Mouse (Mus musculus) myocyte (in vitro differentiated cells): ENCODE results near the gene Mrps27. TPM values are rescaled to one million over a fixed set of nuclear protein-coding genes. Genes with fewer than 3 reads are reported as not detected.
A peak's percentile ranks its signal among the peaks of the same experiment; 100 is the strongest.

ENCODE experiments used
- H3K27me3 ChIP-seq: one replicate; pipeline ENCODE4 v1.6.1; 2011; ENCODE audit not compliant: control insufficient read depth, insufficient read depth, insufficient read length
- H3K36me3 ChIP-seq: one replicate; pipeline ENCODE4 v1.6.1; 2011; ENCODE audit not compliant: control insufficient read depth, insufficient read depth
- H3K4me2 ChIP-seq: one replicate; pipeline ENCODE4 v1.6.1; 2011; ENCODE audit warnings: low read depth, control low read depth
- H3K4me3 ChIP-seq: one replicate; pipeline ENCODE4 v1.5.1; 2011; ENCODE audit warnings: mild to moderate bottlenecking, control low read depth, moderate library complexity
- H3K79me2 ChIP-seq: one replicate; pipeline ENCODE4 v1.6.1; 2011; ENCODE audit not compliant: control insufficient read depth, insufficient read depth
- H3ac ChIP-seq: one replicate; pipeline ENCODE4 v1.6.1; 2011; ENCODE audit not compliant: control insufficient read depth, insufficient read length
- CEBPB ChIP-seq: IDR thresholded peaks from 2 replicates; pipeline ENCODE4 v1.6.1; 2011; ENCODE audit warnings: mild to moderate bottlenecking, moderate library complexity; ENCODE audit not compliant: poor library complexity, insufficient read depth, severe bottlenecking
- E2F4 ChIP-seq: IDR thresholded peaks from one replicate; pipeline ENCODE4 v1.6.1; 2011; ENCODE audit warnings: mild to moderate bottlenecking, control low read depth, moderate library complexity; ENCODE audit not compliant: insufficient read depth
- MAX ChIP-seq: IDR thresholded peaks from one replicate; pipeline ENCODE4 v1.6.1; 2011; ENCODE audit warnings: low read depth, mild to moderate bottlenecking, control low read depth
- MYOD1 ChIP-seq, 3 experiments: IDR thresholded peaks; one replicate each; pipeline ENCODE4 v1.6.1; 2011; ENCODE audit warnings: control low read depth in 2 of 3, low read depth in 2 of 3, mild to moderate bottlenecking in 2 of 3, moderate library complexity in 1 of 3; ENCODE audit not compliant: insufficient read length in 2 of 3, control insufficient read depth in 1 of 3
- MYOG ChIP-seq, 3 experiments: IDR thresholded peaks; one replicate each; pipeline ENCODE4 v1.6.1; 2011; ENCODE audit warnings: control low read depth in 2 of 3, low read depth in 2 of 3, mild to moderate bottlenecking in 2 of 3; ENCODE audit not compliant: insufficient read length in 2 of 3, control insufficient read depth in 1 of 3, insufficient read depth in 1 of 3
- POLR2A ChIP-seq: IDR thresholded peaks from one replicate; pipeline ENCODE4 v1.6.1; 2011; ENCODE audit warnings: low read depth, mild to moderate bottlenecking, control low read depth, moderate library complexity; ENCODE audit not compliant: insufficient read length
- POLR2AphosphoS2 ChIP-seq: IDR thresholded peaks from one replicate; pipeline ENCODE4 v1.6.1; 2011; ENCODE audit warnings: low read depth, control low read depth; ENCODE audit not compliant: insufficient read length
- REST ChIP-seq: IDR thresholded peaks from one replicate; pipeline ENCODE4 v1.6.1; 2011; ENCODE audit warnings: mild to moderate bottlenecking, control low read depth, moderate library complexity; ENCODE audit not compliant: insufficient read depth, insufficient read length
- SRF ChIP-seq: IDR thresholded peaks from one replicate; pipeline ENCODE4 v1.6.1; 2011; ENCODE audit warnings: low read depth; ENCODE audit not compliant: control insufficient read depth, insufficient read length
- TCF12 ChIP-seq: IDR thresholded peaks from one replicate; pipeline ENCODE4 v1.6.1; 2011; ENCODE audit warnings: mild to moderate bottlenecking, control low read depth; ENCODE audit not compliant: poor library complexity, insufficient read depth, severe bottlenecking
- TCF3 ChIP-seq: IDR thresholded peaks from one replicate; pipeline ENCODE4 v1.6.1; 2011; ENCODE audit warnings: low read depth, control low read depth; ENCODE audit not compliant: insufficient read length
- USF1 ChIP-seq: IDR thresholded peaks from one replicate; pipeline ENCODE4 v1.6.1; 2011; ENCODE audit warnings: low read depth, mild to moderate bottlenecking, control low read depth, moderate library complexity
- polyA plus RNA-seq: library from polyadenylated mRNA; unstranded; fragments of >200 nt; fragmentation: generic; extraction: Trizol; gene quantifications from one replicate; pipeline ENCODE4 v1.2.1, GENCODE M21; 2012; ENCODE audit warnings: missing spikeins

Mrps27 gene
- polyA plus RNA-seq, 1 experiment = 34.2 TPM

DNA sequence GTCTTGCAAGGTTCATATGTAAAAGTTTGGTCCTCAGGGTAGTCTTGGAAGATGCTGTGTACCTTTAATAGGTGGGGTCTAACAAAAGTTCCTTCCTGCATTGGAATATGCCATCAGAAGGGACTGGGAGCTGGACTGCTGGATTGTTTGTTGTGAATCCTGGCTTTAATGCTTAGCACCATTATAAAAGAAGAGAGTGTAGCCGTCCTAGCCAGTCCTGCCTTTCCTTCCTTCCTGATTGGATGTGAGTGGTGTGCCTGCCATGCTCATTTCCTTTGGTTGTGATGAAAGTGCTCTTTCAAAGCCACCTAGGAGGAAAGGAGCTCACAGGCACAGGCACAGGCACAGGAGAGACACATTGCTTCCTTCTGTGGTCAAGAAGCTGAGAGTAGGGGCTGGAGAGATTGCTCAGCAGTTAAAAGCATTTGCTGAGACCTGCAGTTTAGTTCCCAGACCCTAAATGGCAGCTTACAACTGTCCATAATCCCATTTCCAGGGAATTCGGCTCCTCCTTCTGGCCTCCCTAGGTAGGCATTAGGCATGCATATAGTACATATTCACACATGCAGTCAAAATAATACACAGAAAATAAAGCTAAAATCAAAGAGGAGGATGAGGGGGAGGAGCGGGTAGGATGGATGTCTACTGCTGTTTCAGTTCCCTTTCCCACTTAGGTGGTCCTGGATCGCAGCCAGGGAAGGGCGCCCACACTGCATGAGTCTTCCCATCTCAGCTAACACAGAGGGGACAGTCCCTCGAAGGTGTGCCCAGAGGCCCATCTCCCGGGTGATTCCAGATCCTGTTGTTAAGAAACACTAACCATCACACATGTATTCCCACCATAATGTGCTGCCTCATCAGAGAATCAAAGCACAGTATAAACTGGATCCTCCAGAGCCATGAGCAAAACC lies 43.6 kb downstream of the Mrps27 start:
- no peak overlapping the region for H3K4me3 ChIP-seq
- H3K79me2 ChIP-seq = peaks cover 3% of the 10 kb centered on the region
- no peak overlapping the region for H3K4me2 ChIP-seq
- H3ac ChIP-seq = no peak overlapping the region
- TF ChIP-seq TCF3 = no peak
- no peak for TF ChIP-seq REST
- TF ChIP-seq USF1 = no peak
- no peak for TF ChIP-seq E2F4
- no peak for TF ChIP-seq MYOD1 (IDR thresholded peaks at IDR 0.05; ENCODE audit: control insufficient read depth in 1 of 3, insufficient read length in 2 of 3, low read depth in 2 of 3)
- no peak for TF ChIP-seq MYOG (IDR thresholded peaks at IDR 0.05; ENCODE audit: control insufficient read depth in 1 of 3, insufficient read depth in 1 of 3, insufficient read length in 2 of 3, low read depth in 2 of 3)
- TF ChIP-seq MAX = no peak
- no peak for TF ChIP-seq POLR2AphosphoS2
- TF ChIP-seq TCF12 = no peak
- TF ChIP-seq POLR2A = no peak
- no peak for TF ChIP-seq CEBPB
- no peak for TF ChIP-seq SRF
- no peaks in the 10 kb centered on the region for H3K36me3 ChIP-seq
- H3K27me3 ChIP-seq = no peaks in the 10 kb centered on the region

DNA sequence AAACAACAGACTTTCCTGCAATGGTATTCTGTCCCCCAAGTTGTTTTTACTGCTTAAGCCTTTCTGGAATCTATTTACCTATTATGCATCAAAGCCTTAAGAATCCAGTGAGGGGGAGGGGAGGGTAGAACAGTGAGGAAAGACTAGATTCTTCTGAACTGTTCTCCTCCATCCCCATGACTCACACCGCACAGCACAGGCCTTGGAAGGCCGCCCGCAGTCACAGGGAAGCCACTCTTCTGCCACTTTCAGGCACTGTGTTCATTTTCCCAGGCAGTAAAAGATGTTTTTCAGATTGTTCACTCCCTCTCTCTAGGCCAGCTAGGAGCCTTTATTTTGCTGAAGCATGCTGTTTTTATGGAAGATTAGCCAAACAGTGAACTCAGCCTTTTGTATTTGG lies 46.8 kb downstream of the Mrps27 start:
- Histone ChIP-seq H3K36me3 (no peaks in the 10 kb centered on the region), H3ac (no peak overlapping the region), H3K4me3 (no peak overlapping the region), H3K4me2 (peak overlapping the region; percentile 69), H3K79me2 (peaks cover 3% of the 10 kb centered on the region), H3K27me3 (no peaks in the 10 kb centered on the region)
- TF ChIP-seq TCF3 (no peak), USF1 (no peak), POLR2AphosphoS2 (no peak), POLR2A (no peak), CEBPB (no peak), MYOD1 (IDR thresholded peaks at IDR 0.05; ENCODE audit: control insufficient read depth in 1 of 3, insufficient read length in 2 of 3, low read depth in 2 of 3) (no peak), SRF (no peak), E2F4 (no peak)

DNA sequence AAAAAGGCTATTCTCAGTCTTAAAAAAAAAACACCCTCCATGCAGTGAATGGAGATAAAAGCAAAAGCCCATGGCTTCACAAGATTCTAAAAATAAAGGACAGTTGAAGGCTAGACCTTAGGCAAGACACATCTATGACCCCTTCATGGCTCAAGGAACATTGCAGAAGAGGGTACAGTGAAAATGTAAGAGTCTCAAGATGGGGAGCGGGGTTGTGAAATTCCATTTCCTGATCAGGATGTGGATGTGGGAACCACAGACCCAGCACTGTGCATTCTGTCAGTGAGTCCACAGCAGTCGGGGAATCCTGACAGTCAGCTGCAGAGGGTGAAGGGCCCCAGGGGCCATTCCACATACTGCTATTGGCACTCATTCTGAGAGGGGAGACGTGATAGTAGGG lies 48.5 kb downstream of the Mrps27 start:
- TF ChIP-seq TCF3 (no peak), MAX (no peak), MYOG (IDR thresholded peaks at IDR 0.05; ENCODE audit: control insufficient read depth in 1 of 3, insufficient read depth in 1 of 3, insufficient read length in 2 of 3, low read depth in 2 of 3) (no peak), USF1 (no peak), MYOD1 (IDR thresholded peaks at IDR 0.05; ENCODE audit: control insufficient read depth in 1 of 3, insufficient read length in 2 of 3, low read depth in 2 of 3) (no peak), TCF12 (no peak), SRF (no peak), REST (no peak), CEBPB (no peak), POLR2A (no peak), POLR2AphosphoS2 (no peak), E2F4 (no peak)
- no peak overlapping the region for H3K4me3 ChIP-seq
- H3K4me2 ChIP-seq = no peak overlapping the region
- H3K36me3 ChIP-seq = no peaks in the 10 kb centered on the region
- H3ac ChIP-seq = no peak overlapping the region
- H3K79me2 ChIP-seq = peaks cover 3% of the 10 kb centered on the region
- no peaks in the 10 kb centered on the region for H3K27me3 ChIP-seq

GRCm38 (mm10) chr13:99394694-99395093 lies 50.1 kb downstream of the Mrps27 start:
- TF ChIP-seq TCF3 (no peak), REST (no peak), E2F4 (no peak), MAX (no peak), USF1 (no peak), SRF (no peak), POLR2A (no peak), CEBPB (no peak), TCF12 (no peak), POLR2AphosphoS2 (no peak), MYOD1 (IDR thresholded peaks at IDR 0.05; ENCODE audit: control insufficient read depth in 1 of 3, insufficient read length in 2 of 3, low read depth in 2 of 3) (no peak), MYOG (IDR thresholded peaks at IDR 0.05; ENCODE audit: control insufficient read depth in 1 of 3, insufficient read depth in 1 of 3, insufficient read length in 2 of 3, low read depth in 2 of 3) (no peak)
- Histone ChIP-seq H3K4me3 (no peak overlapping the region), H3ac (no peak overlapping the region), H3K4me2 (no peak overlapping the region), H3K36me3 (no peaks in the 10 kb centered on the region), H3K27me3 (no peaks in the 10 kb centered on the region), H3K79me2 (peaks cover 3% of the 10 kb centered on the region)
